Mouse (Mus musculus) cerebellum, adult 2 months (tissue): ENCODE results near the gene Cdc14a.

Experiments
- CTCF ChIP-seq: fragments of 200-500 bp; IDR thresholded peaks from 2 replicates; pipeline ENCODE4 v1.5.1; 2011; ENCODE audit warnings: low read depth, mild to moderate bottlenecking, control low read depth, low read length, moderate library complexity, borderline replicate concordance; ENCODE audit not compliant: insufficient read depth
- POLR2A ChIP-seq: fragments of 200-500 bp; IDR thresholded peaks from 2 replicates; pipeline ENCODE4 v1.6.1; 2011; ENCODE audit warnings: low read length, control low read depth, borderline replicate concordance; ENCODE audit not compliant: insufficient read depth

GRCm38 (mm10) chr3:116249026-116249425 is 174.8 kb downstream of the Cdc14a start:
- TF ChIP-seq CTCF (no peak), POLR2A (no peak)
